Mouse (Mus musculus): ENCODE measurements at regions not wholly inside any gene's neighbourhood (a gene's known extent, or its start where the extent isn't known, plus 50 kb on each side); places are given as distances from the start of the nearest gene placed in this dataset.

DNA sequence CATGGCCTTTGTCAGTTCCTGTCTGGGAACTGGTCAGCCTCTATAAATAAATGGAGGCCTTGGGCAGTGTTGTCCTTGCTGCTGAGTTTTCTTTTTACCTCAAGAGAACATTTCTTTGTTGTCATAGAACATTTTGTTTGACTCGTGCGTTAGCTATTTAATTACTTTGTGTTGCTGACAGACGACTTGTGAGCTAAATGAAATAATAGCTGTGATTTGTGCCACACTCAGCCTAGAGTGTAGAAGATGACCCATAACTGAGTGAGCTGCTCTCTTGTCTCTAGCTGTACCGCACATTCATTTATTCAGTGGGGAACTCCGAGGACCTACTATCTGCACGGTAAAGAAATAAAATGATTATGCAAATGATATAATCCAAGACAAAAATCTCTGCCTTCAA is 263.1 kb upstream of the Atp2b1 start:
- DNase-seq (ENCODE audit: low spot score), result no peak

DNA sequence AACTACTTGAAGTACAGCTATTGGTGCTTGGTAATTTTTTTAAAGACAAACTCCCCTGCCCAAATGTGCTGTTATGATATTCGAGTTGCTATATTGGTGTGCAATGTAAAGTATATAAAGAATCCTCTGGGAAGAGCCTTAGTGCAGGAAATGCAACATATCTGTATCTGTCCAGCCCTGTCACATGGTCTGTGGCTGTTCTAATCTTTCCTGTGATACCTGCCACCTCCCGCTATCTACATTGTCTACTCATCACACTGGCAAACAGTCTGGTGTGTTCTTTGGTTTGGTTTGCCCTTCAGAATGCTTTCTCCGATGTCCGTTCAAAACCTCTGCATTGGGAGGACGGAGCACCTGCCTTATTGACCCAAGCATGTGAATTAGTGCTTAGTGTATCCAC is 262.6 kb upstream of the Atp2b1 start:
- DNase-seq (ENCODE audit: low spot score), result no peak

DNA sequence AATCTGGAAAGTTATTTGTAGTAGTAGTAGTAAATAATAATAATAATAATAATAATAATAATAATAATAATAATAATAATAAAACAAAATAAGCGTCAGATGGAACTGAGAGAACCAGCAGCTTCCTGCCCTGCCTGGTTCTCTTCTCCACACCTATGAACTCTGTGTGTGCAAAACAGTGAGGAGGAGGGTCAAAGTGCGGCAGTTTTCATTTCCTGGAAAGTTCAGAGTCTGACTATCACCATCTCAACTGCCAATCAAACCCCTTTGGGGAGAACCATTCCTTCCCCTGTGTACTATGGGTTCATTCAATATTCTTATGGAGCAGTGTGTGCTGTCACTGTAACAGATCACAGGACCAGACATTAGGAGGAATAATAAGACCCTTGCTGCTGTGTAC is 262.1 kb upstream of the Atp2b1 start:
- DNase-seq (ENCODE audit: low spot score), result no peak

DNA sequence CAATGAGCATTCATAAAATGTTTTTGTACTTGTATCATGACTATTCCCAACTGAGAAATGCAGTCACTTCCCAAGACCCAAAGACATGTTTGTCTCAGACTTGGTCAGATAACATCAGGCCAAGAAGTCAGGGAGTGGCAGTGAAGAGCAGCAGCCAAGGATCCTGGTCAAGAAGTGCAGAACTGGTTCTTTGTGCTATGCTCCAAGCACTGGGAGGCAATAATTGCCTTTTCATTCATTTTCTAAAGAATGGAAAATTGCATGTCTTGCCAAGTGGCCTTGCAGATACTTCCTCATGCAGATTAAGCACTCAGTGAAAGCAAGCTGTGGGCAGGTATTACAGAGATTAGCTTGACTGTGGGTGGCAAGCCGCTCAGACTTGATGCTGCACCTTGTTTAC is 253.5 kb upstream of the Atp2b1 start:
- DNase-seq (ENCODE audit: low spot score), result no peak

DNA sequence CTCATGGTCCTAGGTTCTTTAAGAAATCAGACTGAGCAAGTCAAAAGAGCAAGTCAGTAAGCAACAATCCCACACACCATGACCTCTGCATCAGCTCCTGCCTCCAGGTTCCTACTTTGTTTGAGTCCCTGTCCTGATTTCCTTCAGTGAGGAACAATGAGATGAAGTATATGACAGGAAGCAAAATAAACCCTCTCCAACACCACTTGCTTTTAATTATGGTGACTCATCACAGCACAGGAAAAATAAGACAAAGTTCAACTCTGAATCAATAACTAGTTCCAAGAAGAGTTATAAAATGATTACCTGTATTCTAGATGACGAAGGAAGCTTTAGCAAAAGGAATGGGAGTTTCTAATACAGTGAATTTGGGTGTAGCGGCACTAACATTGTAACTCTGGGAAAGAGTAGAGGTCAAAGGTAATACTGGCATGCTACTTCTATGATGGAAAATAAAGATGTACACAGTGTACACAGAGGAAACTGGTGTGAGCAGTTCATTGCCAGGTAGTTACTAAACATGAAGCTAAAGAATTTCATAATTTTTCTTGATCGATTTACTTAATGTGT is 248.2 kb upstream of the Atp2b1 start:
- DNase-seq (ENCODE audit: low spot score), result no peak

DNA sequence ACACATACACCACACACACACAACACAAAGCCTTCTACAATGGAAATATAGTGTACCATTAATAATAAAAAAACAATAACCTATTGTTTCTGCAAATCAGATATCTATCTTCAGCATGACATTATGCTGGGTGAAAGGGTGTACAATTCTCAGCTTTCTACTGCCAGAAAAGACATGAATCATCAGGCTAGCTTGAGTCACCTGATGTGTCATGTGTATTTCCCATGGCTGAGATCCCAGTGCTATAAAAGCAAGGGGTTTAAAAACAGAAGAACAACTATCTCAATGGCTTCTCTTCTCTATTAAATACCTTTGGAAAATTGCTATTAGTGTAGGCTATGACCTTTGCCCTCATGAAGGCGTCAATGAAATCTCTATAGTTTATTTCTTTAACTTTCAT is 246.5 kb upstream of the Atp2b1 start:
- no peak for DNase-seq (ENCODE audit: low spot score)

DNA sequence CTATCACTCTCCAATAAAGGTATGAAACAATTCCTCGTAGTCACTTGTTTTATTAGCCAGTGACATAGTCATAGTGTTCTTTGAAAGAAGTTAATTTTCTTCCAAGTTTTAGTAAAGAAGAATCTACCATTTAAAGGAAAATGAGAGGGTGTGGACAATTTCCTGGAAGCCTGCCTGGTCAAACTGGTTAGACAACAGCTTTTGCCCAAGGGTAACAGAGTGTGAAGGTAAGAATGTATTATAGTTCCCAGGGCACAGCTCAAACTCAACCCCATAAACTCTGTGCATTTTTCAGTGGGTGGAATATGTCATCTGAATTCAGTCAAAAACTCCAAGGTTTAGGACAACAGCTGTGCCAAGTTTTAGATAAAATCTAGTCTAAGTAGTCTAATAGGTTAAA is 240.1 kb upstream of the Atp2b1 start:
- DNase-seq (ENCODE audit: low spot score), result no peak

DNA sequence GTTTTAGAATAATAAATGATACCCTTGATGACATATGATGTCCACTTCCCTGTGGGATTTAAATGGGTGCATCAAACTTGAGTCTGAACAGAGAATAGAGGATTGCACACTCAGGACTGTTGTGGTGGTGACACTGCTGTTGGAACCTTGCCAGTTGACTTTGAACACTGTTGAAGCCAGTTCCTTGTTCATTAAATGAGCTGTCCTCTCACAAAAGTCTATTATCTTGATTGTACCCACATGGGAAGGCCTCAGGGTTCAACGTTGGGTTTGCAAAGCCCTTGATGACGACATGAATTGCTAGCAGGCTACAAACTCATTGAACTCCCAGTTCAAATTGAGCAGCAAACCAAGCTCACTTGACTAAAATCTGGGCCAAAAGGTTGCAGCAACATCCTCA is 237.3 kb upstream of the Atp2b1 start:
- no peak for DNase-seq (ENCODE audit: low spot score)

DNA sequence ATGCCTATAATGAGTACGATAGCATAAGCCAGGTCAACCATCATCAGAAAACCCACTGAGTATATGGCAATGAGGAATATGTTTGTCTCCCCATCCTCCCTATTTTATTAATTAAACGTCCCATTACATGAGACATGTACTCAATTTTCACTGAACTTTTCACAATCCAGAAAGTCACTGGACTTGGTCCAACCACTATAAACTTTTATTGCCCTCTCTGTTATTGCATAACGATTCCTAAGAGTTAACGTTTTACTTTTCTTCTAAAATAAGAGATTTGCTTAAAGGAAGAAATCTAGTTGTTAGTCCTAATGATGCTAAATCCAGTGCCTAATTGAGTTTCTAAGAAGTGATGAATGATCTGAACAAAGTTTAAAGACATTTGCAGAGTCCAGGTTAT is 236.0 kb upstream of the Atp2b1 start:
- DNase-seq (ENCODE audit: low spot score), result no peak

DNA sequence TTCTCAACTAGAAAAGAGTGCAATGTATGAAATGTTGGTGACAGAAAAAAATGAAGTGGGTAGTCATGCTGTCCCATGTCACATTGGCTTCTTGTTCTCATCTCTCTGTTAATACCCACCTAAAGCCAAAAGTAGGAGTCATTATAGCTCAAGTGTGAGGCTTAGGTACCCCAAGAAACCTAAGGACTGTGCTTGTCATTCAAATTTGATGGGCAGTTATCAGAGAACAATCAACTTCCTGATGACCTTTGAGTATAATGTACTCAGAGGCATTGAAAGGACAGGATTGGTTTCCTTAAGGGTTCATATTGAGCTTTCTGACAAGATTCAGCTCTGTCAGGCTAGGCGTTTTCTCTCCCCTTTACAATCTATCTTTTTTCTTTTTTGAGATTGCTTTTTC is 231.8 kb upstream of the Atp2b1 start:
- DNase-seq (ENCODE audit: low spot score), result no peak

DNA sequence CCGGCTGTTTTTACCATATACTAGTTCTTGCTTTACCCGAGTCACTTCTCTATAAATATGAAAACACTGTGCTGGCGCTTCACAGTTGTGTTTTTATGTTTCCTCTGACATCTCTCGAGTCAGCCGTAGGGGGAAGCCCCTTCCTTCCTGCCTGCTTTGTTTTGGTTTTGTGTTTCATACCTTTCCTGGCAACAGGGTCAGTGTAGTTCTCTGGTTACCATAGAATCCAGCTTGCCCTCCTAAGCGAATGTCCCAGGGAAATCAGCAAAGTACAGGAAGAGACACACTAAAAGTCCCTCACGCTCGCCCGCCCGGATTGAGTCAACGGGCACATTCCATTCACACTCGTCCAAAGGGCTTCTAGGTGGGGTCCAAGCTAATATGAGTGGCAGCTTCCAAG is 230.0 kb upstream of the Atp2b1 start:
- DNase-seq (ENCODE audit: low spot score), result peak; percentile 26

DNA sequence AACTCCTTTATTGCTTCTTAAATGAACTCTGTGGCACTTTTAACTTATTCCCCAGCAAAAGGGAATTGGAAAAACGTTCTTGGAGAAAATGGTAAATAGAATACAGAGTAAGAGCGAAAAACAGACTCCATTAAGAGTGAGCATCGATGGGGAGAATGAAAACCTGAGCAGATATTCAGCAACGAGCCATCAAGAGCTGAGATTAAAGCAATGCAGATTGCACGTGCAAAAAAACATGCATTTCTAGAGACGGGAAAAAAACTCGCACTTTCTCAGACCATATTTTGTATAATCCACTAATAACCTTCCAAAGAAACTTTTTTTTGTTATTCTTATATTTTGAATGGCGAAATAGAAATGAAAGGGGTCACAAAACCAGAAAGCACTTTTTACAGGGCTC is 229.5 kb upstream of the Atp2b1 start:
- no peak for DNase-seq (ENCODE audit: low spot score)

DNA sequence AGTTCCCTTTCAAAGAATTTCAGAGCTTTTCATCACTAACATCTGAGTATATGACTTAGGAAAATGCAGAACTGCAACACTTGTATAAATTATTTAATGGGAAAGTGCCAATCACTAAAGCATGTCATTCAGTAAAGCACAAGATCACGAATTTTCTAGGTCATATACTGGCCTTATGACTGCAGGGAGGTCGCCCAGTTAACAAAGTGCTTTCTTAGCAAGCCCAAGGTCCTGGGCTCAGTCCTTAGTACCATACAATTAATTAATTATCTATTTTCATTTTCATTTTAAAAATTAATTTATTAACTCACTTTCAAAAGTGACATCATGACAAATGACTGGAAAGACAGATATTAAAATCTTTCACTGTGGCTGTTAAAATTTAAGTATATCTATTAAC is 228.5 kb upstream of the Atp2b1 start:
- DNase-seq (ENCODE audit: low spot score), result no peak

DNA sequence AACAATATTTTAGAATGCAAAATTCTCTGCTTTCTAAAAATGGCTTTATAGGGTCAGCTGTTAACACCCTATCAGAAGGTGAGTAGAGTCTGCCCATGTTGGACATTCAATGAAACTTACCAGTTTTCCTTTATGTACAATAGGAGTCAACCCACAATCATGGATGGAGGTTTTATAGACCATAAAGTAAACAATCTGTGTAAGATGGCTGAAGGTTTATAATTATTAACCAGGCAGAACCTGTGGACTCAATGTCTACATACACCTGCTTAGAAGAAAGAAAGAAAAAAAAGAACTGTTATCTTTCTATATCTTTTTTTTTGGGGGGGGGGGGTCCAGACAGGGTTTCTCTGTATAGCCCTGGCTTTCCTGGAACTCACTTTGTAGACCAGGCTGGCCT is 227.8 kb upstream of the Atp2b1 start:
- DNase-seq (ENCODE audit: low spot score), result no peak

DNA sequence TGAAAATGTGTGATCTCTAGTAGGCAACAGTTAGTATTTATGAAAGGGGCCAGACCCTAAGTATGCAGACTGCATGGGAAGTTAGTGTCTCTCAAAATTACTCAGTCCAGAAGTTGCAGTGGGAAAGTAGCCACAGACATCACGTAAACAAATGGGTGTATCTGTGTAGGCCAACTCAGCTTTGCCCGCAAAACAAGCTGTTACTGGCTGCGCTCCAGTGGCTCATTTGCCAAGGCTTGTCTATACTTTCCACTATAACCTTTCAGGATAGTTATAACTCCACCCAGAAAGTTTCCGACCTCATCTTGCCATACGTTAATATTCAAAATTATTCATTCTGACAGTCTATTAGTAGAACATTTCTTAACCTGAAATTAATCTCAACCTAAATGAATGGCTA is 222.4 kb upstream of the Atp2b1 start:
- DNase-seq (ENCODE audit: low spot score), result no peak

DNA sequence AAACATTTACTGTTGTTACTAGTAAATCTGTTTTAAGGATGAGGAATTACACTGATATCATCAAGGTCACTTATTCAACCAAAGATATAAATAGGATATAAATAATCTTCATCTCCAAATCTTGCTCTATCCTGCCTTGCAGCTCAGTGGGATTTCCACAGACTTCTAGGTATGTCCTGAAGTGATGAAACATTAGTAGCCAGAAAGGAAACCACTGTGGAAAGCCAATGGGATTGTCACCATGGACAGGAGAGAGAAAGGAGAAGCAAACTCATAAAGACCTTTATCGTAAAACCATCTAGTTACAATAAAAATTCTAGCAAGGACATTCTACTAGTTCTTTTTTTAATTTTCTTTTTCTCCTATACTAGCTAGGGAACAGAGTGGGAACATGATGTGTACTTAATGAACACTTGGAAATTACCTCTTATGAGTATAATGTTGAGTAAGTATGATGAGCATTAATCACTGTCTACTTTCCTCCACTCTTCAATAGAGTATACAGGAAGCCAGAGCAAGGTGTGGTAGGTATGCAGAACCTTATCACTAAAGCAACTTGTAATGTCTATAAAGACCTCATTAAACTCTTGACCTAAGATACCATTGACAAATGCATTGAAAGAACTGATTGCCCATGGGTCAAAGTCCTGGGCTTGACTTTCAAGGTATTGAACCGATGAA is 219.4 kb upstream of the Atp2b1 start:
- no peak for DNase-seq (ENCODE audit: low spot score)

DNA sequence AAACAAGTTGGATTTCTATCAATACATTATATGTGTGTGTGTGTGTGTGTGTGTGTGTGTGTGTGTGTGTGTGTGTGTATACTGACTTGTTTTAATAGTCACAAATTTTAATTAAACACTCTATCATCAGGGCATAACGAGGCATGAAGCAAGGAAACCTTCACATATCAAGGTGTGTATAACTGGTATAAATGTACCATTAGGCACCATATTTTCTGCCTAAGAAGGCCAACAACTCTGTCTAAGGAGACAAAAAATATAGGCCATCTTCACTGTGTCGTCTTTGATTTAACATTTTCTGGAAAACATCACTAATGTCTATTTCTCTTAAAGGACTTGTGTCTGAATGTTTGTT is 218.9 kb upstream of the Atp2b1 start:
- DNase-seq (ENCODE audit: low spot score), result no peak

DNA sequence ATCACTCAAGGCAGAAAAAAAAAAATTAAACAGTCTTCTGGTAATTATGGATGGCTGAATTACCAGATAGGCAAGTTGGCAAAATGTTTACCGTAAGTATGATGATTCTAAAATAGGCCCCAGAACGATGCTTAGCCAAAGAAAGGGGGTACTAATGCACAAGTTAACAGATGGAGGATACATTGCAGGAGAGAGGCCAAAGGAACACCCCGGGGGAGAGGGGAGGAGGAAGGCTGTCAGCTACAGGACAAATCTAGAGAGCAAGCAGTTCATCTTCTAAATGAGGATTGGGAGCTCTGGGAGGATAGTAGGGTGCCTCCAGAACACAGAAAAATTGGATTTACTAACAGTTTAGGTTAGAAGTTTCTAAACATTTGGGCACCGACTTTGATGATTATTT is 216.3 kb upstream of the Atp2b1 start:
- DNase-seq (ENCODE audit: low spot score), result no peak

DNA sequence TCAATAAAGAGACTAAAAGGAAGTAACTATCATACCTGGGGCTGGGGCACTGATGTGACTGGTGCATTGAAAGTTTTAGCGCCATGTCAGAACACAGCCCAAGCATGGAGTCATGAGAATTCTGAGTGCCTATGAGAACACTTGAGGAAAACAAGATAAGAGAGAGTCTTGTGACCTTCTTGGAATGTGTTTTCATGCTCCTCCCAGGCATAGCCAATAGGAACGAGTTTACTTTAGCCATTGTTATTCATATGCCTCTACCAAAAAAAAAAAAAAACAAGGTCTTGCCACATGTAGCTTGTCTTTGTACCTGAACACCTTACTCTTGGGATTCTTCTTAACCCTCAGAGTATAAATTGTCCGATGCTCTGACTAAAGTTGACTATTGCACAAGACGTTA is 214.6 kb upstream of the Atp2b1 start:
- DNase-seq (ENCODE audit: low spot score), result no peak

DNA sequence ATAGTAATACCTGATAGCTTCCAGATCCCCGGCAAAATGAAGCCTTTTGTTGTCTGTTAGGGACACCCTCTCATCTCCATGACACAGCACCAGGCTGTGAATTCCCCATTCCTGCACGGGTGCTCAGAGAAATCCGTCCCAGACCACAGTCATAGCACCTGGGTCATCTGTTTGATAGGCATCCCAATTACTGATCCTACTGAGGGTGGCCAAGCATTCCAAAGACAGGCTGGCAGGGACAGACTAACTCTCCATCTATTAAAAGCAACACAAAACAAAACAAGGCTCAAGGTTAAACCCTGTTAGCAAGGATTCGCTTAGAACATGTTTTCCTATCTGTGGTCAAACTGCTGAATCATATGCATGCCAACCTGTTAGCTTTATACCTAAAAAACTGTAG is 213.8 kb upstream of the Atp2b1 start:
- no peak for DNase-seq (ENCODE audit: low spot score)

DNA sequence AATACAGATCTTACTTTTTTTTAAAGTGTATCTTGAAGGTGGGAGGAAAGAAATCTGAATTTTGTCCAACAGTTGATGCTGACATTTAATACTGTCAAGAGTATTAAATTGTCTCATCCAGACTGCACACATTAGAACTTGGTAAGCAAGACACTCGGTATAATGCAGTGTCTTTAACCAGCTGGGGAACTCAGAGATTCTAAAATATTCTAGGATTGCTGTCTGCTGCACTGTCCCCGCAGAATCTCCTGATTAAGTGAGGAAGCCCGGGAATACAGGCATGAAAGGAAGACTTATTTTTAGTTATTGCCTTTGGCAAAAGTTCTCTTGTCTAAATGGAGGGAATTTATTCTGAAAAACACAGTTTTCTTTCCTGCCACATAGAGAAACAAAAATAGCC is 212.9 kb upstream of the Atp2b1 start:
- DNase-seq (ENCODE audit: low spot score), result no peak

DNA sequence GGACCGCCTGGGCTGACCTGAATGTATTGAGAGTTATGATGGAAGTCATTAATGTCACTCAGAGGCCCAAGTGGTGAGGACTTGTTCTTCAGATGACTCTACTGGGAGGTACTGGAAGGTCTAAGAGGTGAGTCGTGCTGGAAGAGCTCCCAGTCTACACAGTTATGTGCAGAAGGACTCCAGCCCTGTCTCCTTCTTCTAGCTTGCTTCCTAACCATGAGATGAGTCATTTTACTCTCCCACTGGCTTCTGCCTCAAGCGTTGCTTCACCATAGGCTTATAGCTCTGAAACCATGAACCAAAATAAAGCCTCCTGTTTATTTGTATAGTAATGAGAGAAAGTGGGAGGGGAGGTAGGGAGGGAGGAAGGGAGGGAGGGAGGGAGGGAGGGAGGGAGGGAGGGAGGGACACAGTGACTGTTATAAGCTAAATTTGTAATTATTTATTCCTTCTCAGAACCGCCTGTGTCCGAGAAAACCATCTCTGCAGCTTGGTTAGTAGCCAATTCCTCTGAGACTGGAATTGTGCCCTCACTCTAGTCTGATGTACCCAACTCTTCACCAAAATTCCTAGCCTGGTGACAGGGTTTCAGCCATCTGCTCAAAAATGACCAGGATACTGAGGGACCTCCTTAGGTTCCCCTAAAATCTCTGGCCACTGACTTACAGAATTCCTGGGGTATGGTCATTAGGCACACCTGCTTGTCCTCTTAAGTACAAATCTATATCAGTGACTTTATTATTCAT is 211.6 kb upstream of the Atp2b1 start:
- DNase-seq (ENCODE audit: low spot score), result no peak

DNA sequence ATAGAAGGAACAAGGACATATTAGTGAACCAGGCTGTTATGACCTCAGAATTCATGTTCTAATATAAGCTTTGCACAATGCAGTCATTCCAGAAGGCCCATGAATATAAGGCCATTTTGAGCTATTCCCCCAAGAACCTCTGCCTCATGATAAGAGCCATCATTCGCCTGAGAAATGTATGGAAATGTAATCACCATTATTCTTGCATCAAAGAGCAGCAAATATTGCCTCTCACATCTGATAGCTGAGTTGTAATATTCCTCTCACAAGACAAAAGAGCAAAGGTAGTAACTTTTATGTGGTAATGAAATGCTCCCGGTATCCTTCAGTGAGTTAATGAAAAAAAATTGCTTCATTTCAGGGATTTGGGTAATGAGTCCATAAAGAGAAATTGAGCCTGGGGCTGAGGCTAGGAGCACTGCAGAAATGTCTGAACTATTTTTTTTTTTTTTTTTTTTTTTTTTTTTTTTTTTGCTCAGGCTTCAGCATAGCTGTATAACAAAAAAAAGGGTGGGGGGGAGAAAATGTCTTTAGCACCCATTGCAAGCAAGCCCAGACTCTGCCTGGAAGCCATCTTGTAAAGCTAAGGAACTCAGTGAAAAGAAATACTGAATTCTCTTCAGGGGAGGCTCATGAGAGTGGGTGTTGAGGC is 210.4 kb upstream of the Atp2b1 start:
- no peak for DNase-seq (ENCODE audit: low spot score)

Data from yolk sac, embryonic 10.5 days (tissue).